Mouse (Mus musculus) forebrain, embryonic 16.5 days (tissue): Measurements from ENCODE around the gene Cntnap2. TPM values are rescaled to one million over a fixed set of nuclear protein-coding genes. Genes with fewer than 3 reads are reported as not detected.
A peak's percentile ranks its signal among the peaks of the same experiment; 100 is the strongest.
"Not testable (repeated sequence)": the region's sequence is repeated elsewhere in the genome, so short reads cannot be mapped to it uniquely, and the experiment has no call there.

Experiments used
- ATAC-seq: fragments of 200-750 bp; cut with Nextera tagmentation; 2 replicates; pipeline ENCODE4 v1.8.0; 2017; ENCODE audit warnings: mild to moderate bottlenecking, moderate library complexity
- H3K27ac ChIP-seq: fragments of 300-500 bp; sonication (generic); 2 replicates; pipeline ENCODE4 v1.5.1; 2014; ENCODE audit warnings: low read length, control low read depth
- H3K27me3 ChIP-seq: fragments of 300-500 bp; sonication (generic); replicated peaks from 2 replicates; pipeline ENCODE4 v1.6.1; 2014; ENCODE audit warnings: low read length; ENCODE audit not compliant: control insufficient read depth, insufficient read depth
- H3K36me3 ChIP-seq: fragments of 300-500 bp; sonication (generic); 2 replicates; pipeline ENCODE4 v1.6.1; 2014; ENCODE audit not compliant: control insufficient read depth, insufficient read depth
- H3K4me1 ChIP-seq: fragments of 300-500 bp; sonication (generic); replicated peaks from 2 replicates; pipeline ENCODE4 v1.6.1; 2014; ENCODE audit warnings: low read length; ENCODE audit not compliant: control insufficient read depth, insufficient read depth
- H3K4me2 ChIP-seq: fragments of 300-500 bp; sonication (generic); 2 replicates; pipeline ENCODE4 v1.6.1; 2014; ENCODE audit warnings: mild to moderate bottlenecking, low read length, control low read depth
- H3K4me3 ChIP-seq: fragments of 300-500 bp; sonication (generic); replicated peaks from 2 replicates; pipeline ENCODE4 v1.5.1; 2014; ENCODE audit warnings: mild to moderate bottlenecking, low read length, control low read depth
- H3K9ac ChIP-seq: fragments of 300-500 bp; sonication (generic); replicated peaks from 2 replicates; pipeline ENCODE4 v1.6.1; 2014; ENCODE audit warnings: low read depth, low read length, control low read depth
- H3K9me3 ChIP-seq: fragments of 300-500 bp; sonication (generic); 2 replicates; pipeline ENCODE4 v1.6.1; 2016; ENCODE audit warnings: low read length; ENCODE audit not compliant: control insufficient read depth
- WGBS: fragments of 180-500 bp; shearing (Covaris S2); extraction: QIAGEN DNeasy Blood & Tissue Kit; methylation state at CpG from one replicate; pipeline ENCODE4 v1.1.7; 2014; 5-methylcytosine and 5-hydroxymethylcytosine counted together
- polyA plus RNA-seq: library from polyadenylated mRNA; unstranded; fragments of >200 nt; fragmentation: Nextera tagmentation; extraction: Ambion mirVana; gene quantifications from 2 replicates; pipeline ENCODE4 v1.2.1, GENCODE M21; 2015

The Cntnap2 gene
- polyA plus RNA-seq, 1 experiment from 2014 or later: 72.7 TPM

- H3K27me3 ChIP-seq: no peaks in the 10 kb centered on the region
- no peak overlapping the region for H3K4me3 ChIP-seq
- H3K27ac ChIP-seq: no peak overlapping the region
- ATAC-seq: no peak
- no peaks in the 10 kb centered on the region for H3K9me3 ChIP-seq
- H3K4me2 ChIP-seq: no peak overlapping the region
- 64% methylated on average over 2 of the region's 2 CpGs for WGBS
- no peaks in the 10 kb centered on the region for H3K36me3 ChIP-seq
- peaks cover 23% of the 10 kb centered on the region for H3K4me1 ChIP-seq
- no peak overlapping the region for H3K9ac ChIP-seq
Observed at GRCm38 (mm10) chr6:47284794-47285193, 2225.6 kb downstream of the Cntnap2 start.

GRCm38 (mm10) chr6:47285742-47286141 is 2226.6 kb downstream of the Cntnap2 start:
- WGBS: 59% methylated on average over 1 of the region's 1 CpGs
- Histone ChIP-seq H3K27ac (peak overlapping the region; percentile 37; the same call in 1 of the 2 replicates), H3K9ac (no peak overlapping the region), H3K27me3 (no peaks in the 10 kb centered on the region), H3K9me3 (no peaks in the 10 kb centered on the region), H3K36me3 (no peaks in the 10 kb centered on the region), H3K4me3 (no peak overlapping the region), H3K4me2 (no peak overlapping the region), H3K4me1 (peaks cover 23% of the 10 kb centered on the region)
- ATAC-seq: no peak

GRCm38 (mm10) chr6:47286247-47286967 is 2227.2 kb downstream of the Cntnap2 start:
- Histone ChIP-seq H3K4me1 (peaks cover 20% of the 10 kb centered on the region), H3K27ac (peak overlapping the region; percentile 44)
- H3K4me3 ChIP-seq, H3K36me3 ChIP-seq, ATAC-seq, H3K9me3 ChIP-seq, H3K27me3 ChIP-seq, H3K4me2 ChIP-seq, H3K9ac ChIP-seq: not testable (repeated sequence)
- WGBS: 58% methylated on average over 12 of the region's 12 CpGs

GRCm38 (mm10) chr6:47287722-47288121 is 2228.6 kb downstream of the Cntnap2 start:
- H3K9me3 ChIP-seq: no peaks in the 10 kb centered on the region
- H3K4me3 ChIP-seq: no peak overlapping the region
- H3K27me3 ChIP-seq: no peaks in the 10 kb centered on the region
- peaks cover 17% of the 10 kb centered on the region for H3K4me1 ChIP-seq
- peak overlapping the region; percentile 83 for H3K27ac ChIP-seq
- no peak overlapping the region for H3K4me2 ChIP-seq
- no peaks in the 10 kb centered on the region for H3K36me3 ChIP-seq
- peak; percentile 45 for ATAC-seq
- H3K9ac ChIP-seq: no peak overlapping the region
- WGBS: 28% methylated on average over 1 of the region's 1 CpGs

GRCm38 (mm10) chr6:47291973-47292372 is 2232.8 kb downstream of the Cntnap2 start:
- Histone ChIP-seq H3K4me1 (peaks cover 13% of the 10 kb centered on the region; the same call in 1 of the 2 replicates), H3K36me3 (no peaks in the 10 kb centered on the region), H3K4me2 (no peak overlapping the region), H3K4me3 (no peak overlapping the region), H3K9me3 (no peaks in the 10 kb centered on the region), H3K27me3 (no peaks in the 10 kb centered on the region), H3K27ac (no peak overlapping the region), H3K9ac (no peak overlapping the region)
- no peak for ATAC-seq

GRCm38 (mm10) chr6:47292437-47292836 is 2233.3 kb downstream of the Cntnap2 start:
- H3K9ac ChIP-seq: no peak overlapping the region
- WGBS: 63% methylated on average over 3 of the region's 3 CpGs
- H3K4me2 ChIP-seq: no peak overlapping the region
- peaks cover 12% of the 10 kb centered on the region; the same call in 1 of the 2 replicates for H3K4me1 ChIP-seq
- no peak overlapping the region for H3K4me3 ChIP-seq
- H3K36me3 ChIP-seq: no peaks in the 10 kb centered on the region
- no peak for ATAC-seq
- no peaks in the 10 kb centered on the region for H3K27me3 ChIP-seq
- H3K9me3 ChIP-seq: no peaks in the 10 kb centered on the region
- no peak overlapping the region for H3K27ac ChIP-seq

GRCm38 (mm10) chr6:47294433-47294832 is 2235.3 kb downstream of the Cntnap2 start:
- H3K36me3 ChIP-seq: no peaks in the 10 kb centered on the region
- H3K9ac ChIP-seq: no peak overlapping the region
- H3K4me3 ChIP-seq: no peak overlapping the region
- no peaks in the 10 kb centered on the region for H3K27me3 ChIP-seq
- ATAC-seq: no peak
- WGBS: 35% methylated on average over 1 of the region's 1 CpGs
- H3K4me1 ChIP-seq: no peaks in the 10 kb centered on the region
- H3K27ac ChIP-seq: no peak overlapping the region
- H3K9me3 ChIP-seq: no peaks in the 10 kb centered on the region
- no peak overlapping the region for H3K4me2 ChIP-seq

GRCm38 (mm10) chr6:47304848-47305490 is 2245.8 kb downstream of the Cntnap2 start:
- Histone ChIP-seq H3K27me3 (no peaks in the 10 kb centered on the region), H3K9ac (no peak overlapping the region), H3K36me3 (no peaks in the 10 kb centered on the region), H3K4me3 (no peak overlapping the region), H3K4me2 (no peak overlapping the region), H3K4me1 (peaks cover 7% of the 10 kb centered on the region; the same call in 1 of the 2 replicates), H3K9me3 (no peaks in the 10 kb centered on the region), H3K27ac (no peak overlapping the region)
- WGBS: 72% methylated on average over 11 of the region's 11 CpGs
- no peak for ATAC-seq

- 50% methylated on average over 8 of the region's 8 CpGs for WGBS
- H3K27ac ChIP-seq: peak overlapping the region; percentile 38
- no peak overlapping the region for H3K9ac ChIP-seq
- H3K27me3 ChIP-seq: no peaks in the 10 kb centered on the region
- no peaks in the 10 kb centered on the region for H3K36me3 ChIP-seq
- no peak overlapping the region for H3K4me2 ChIP-seq
- no peaks in the 10 kb centered on the region for H3K9me3 ChIP-seq
- peaks cover 7% of the 10 kb centered on the region; the same call in 1 of the 2 replicates for H3K4me1 ChIP-seq
- ATAC-seq: no peak
- H3K4me3 ChIP-seq: no peak overlapping the region
Observed at GRCm38 (mm10) chr6:47306065-47306798, 2247.1 kb downstream of the Cntnap2 start.
